Mouse (Mus musculus) CD4-positive, CD25-positive, alpha-beta regulatory T cell, adult 4 months (primary cell): ENCODE data around the gene Pigyl. TPM values are rescaled to one million over a fixed set of nuclear protein-coding genes. Genes with fewer than 3 reads are reported as not detected.
"Not testable (repeated sequence)": the region's sequence is repeated elsewhere in the genome, so short reads cannot be mapped to it uniquely, and the experiment has no call there.

Source experiments
- ATAC-seq: one replicate; pipeline ENCODE4 v1.8.0; 2017
- polyA plus RNA-seq, 2 experiments: library from polyadenylated mRNA; unstranded; fragments of 100-300 nt; shearing (Covaris generic); gene quantifications; one replicate each; pipeline ENCODE4 v1.2.1; 2017

Gene Pigyl
- polyA plus RNA-seq, 2 experiments from 2014 or later, result 45.4 to 48.7 TPM

DNA sequence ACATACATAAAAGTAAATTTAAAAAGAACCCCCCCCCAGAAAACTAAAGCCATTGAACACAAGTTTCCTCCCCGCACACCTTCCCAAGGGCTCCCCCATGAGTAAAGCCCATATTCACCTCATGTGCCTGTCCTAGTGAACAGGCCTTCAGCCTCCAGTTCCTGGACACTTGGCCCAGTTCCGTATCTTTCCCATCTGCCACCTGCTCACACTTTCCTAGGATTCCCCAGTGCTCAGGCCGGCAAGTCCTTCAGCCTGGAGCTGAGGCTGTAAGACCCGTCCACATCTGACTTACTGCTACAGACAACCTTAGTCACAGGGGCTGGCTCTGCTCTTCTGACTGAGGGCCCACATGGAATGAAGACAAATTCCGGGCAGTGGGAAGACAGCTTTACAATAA lies 16.9 kb upstream of the Pigyl start:
- no peak for ATAC-seq

DNA sequence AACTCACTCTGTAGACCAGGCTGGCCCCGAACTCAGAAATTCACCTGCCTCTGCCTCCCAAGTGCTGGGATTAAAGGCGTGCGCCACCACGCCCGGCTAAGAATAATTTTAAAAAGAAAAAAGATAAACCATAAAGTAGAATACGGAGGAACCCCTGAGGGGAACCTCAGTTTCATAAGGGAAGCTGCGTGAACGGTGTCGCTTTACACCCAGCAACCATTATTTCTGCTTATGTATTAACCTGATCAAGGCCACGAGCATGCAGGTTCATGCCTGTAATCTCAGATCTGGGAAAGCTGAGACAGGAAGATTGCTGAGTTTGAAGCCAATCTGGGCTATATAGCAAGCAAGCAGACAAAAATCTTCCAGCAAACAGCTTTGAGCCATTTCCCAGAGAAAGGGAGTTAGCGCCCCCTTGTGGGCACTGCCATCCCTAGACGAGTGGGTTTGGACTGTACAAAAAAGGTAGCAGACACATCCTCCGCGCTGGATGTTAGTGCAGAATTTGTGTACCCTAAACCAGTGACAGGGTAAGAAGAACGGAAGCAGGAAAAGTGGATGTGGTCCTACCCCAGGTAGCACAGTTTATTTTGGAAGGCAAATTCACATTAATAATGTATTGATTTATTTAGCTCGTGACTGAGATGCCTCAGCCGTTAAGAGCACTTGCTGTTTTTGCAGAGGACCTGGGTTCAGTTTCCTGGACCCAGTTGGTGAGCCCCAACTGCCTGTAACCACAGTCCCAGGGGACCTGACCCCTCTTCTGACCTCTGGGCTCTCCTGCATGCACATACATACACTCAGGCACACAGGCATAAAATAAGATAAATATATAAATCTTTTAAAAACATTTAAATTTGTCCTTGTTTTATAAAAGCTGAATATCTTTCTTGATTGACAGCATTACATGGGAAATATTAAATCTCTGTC lies 13.3 kb upstream of the Pigyl start:
- peak; percentile 93 for ATAC-seq

DNA sequence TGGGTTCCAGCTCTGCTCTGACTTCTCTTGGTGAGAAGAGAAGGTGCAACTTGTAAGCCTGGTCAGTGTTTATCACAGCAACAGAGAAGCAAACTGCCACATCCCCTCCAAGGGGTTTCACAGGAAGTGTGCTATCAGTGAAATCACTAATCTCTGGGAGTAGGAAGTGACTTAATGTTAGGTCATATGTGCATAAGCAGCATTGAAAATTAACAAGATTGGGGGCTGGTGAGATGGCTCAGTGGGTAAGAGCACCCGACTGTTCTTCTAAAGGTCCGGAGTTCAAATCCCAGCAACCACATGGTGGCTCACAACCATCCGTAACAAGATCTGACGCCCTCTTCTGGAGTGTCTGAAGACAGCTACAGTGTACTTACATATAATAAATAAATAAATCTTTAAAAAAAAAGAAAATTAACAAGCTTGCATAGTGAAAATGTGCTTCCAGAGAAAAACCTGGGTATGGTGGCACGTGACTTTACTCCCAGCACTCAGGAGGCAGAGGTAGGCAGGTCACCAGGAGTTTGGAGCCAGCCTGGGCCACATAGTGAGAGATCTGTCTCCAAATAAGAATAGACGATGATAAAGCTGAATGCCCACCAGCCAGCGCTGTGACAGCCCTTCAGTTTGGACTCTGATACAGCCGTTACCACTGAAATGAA lies 12.2 kb upstream of the Pigyl start:
- ATAC-seq, result no peak

DNA sequence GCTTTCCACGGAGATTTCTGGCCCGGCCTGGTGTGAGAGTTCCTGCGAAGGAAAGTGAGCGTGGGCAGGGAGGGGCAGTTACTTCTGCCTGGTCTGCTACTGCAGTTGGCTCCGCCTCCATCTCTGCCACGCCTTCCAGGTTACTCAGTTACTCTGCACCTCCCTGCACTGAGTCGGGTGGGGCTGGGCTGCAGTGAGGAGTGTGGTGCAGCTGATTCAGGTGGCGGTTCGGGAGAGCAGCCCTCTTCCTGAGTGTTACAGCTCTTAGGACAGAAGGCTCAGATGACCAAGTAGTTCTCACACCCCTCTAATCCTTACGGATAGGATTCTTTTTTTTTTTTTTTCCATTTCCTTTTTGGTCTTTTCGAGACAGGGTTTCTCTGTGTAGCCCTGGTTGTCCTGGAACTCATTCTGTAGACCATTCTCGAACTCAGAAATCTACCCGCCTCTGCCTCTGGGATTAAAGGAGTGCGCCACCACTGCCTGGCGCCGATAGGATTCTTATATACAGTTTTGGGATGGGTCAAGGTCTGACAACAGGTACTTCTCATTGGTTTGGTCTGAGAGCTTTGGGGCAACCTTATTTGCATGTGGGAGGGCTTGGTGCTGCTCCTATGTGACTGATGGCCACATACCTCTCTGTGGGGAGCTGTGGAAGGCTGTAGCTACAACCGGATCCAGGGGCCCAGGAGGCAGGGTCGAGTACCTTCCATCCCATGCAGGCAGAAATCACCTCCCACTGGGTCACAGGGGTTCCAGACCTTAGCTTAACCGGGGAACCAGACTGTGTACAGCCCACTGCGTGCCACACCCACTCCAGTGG lies 7.0 kb upstream of the Pigyl start:
- ATAC-seq, result no peak

DNA sequence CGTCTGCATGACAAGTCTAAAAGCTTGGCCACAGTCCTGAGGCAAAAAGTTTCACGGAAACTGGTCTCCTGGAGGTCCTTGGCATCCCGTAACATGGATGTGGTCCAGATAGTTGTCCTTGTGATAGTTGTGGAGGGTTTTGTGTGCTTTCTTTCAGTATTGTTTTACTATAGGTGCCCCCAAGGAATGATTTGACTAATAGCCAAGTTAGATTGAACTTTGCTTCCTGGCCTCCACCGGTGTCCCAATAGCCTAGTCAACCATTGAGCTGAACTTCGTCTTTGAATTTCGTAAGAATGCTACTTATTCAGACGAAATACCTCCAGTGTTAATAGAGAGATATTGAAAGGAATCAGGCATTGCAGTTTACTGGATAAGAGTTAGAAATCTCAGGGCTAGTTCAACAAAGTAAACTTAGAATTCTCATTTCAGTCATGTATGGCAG lies 6.4 kb upstream of the Pigyl start:
- ATAC-seq, result not testable (repeated sequence)

DNA sequence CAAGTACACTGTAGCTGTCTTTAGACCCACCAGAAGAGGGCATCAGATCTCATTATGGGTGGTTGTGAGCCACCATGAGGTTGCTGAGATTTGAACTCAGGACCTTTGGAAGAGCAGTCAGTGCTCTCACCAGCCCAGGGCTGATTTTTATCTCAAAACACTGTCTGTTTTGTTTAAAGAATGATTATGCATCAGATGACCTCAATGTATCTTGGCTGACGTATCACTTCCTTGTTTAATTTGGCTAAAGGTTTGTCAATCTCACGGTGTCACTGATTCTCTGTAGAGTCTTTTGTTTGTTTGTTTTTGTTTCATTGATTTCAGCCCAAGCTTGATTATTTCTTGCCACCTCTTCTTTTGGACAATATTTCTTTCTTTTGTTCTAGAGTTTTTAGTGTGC lies 5.7 kb upstream of the Pigyl start:
- ATAC-seq, result no peak

DNA sequence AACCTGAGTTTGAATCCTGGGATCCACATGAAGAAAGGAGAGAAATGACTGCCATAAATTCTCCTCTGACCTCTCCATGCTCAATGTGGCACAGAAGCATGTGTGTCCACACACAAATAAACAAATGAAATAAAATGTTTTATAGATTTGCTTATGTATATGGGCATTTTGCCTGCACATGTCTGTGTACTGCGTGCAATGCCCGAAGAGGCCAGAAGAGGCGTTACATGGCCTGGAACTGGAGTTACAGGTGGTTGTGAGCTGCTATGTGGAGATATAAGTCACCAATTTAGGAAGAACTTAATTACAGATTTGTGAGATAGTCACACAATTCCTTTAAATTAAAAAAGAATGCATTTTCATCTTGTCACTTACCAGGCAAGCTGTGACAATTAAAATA lies 2.8 kb upstream of the Pigyl start:
- no peak for ATAC-seq

DNA sequence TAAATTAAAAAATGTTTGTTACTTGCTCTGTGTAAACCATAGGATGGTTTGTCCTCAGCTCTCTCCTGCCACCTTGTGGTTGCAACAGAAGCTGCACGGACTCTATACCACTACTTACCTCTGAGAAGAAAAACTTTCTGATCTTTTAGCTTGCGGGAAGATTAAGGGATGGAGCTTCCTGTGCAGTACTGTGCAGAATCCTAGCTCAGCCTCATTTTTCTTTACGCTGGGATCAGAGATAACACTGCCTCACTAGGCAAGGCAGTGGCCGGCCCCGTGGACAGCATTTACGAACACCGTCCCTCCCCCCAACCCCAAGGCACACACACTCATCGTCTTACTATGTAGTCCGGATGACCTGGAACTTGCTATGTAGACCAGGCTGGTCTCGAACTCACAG lies 1.0 kb upstream of the Pigyl start:
- peak; percentile 59 for ATAC-seq

DNA sequence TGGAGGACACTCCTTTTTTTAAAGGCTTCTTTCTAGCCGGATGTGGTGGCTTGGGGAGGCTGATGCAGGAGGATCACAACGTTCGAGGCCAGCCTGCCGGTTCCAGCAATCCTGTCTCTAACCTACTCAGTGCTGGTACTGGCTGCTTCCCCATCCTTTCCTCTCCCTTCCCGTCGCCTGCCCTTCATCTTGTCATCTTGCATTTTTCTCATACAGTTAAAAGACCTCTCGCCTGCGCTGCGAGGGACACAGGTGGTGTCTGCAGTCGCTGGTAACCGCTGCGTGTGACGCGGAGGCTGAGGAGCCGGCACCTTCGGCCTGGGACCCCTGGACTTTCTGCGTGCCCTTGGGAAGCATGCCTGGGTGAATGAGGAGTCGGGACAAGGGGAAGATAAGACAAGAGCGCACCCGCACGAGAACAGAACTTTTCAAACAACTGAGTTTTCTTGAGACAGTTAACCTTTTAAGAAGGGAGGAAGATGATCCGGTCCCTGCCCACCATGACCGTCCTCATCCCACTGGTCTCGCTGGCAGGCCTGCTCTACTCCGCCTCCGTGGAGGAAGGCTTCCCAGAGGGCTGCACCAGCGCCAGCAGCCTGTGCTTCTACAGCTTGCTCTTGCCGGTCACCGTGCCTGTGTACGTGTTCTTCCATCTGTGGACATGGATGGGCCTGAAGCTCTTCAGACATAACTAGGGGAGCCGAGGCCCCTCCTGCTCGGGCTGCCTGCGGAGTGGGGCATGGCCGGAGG lies 1.0 kb downstream of the Pigyl start:
- no peak for ATAC-seq

DNA sequence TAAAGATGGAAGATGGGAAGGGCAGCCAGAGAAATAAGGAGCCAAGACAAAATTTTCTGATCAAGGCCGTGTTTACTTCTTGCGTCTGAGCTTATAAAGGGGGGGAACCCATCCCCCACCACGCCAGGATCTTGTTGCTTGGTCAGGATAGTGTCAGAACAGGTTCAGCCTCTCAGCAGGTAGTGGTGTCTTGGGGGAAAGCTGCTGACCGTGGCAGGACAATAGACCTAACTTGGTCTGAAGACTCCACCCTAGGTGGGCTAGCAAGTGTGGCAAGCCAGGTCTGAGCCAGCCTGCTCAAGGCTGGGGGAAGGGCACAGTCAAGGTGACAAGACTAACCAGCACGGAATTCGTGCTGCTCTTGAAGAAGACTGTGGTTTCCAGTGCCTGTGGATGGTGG lies 4.7 kb downstream of the Pigyl start:
- ATAC-seq, result no peak

DNA sequence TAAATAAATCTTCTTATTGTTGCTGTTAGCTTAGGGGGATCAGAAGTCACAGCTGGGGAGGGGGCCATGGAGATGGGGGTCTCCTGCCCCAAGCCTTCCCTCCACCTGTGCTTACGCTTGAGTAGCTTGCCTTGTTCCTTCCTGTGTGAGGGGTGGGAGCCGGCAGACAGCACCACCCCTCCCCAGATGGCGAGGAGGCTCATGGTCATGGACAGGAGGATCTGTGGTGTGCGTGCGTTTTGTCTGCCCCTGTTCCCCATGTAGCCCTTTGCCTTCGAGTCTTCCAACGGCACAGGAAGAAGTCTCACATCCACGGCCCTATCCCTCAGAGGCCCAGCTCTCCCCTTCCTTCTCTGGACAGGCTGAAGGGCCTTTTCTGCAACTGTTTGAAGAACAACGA lies 5.7 kb downstream of the Pigyl start:
- no peak for ATAC-seq

DNA sequence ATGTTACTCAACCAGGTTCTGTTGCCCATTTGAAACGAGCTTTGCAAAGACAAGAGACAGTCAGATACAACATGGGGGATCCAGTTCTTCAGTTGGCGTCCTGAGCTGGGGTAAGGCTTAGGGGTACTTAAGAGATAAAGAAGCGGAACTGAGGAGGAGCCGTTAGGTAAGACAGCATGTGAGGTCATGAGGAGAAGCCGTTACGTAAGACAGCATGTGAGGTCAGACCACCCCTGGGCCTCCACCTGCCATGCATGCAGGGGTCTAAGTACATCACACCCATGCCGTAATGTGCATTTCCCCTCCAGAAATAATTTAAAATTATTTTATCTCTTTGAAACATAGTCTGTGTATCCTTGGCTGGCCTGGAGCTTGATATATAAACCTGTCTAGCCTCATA lies 6.3 kb downstream of the Pigyl start:
- no peak for ATAC-seq

DNA sequence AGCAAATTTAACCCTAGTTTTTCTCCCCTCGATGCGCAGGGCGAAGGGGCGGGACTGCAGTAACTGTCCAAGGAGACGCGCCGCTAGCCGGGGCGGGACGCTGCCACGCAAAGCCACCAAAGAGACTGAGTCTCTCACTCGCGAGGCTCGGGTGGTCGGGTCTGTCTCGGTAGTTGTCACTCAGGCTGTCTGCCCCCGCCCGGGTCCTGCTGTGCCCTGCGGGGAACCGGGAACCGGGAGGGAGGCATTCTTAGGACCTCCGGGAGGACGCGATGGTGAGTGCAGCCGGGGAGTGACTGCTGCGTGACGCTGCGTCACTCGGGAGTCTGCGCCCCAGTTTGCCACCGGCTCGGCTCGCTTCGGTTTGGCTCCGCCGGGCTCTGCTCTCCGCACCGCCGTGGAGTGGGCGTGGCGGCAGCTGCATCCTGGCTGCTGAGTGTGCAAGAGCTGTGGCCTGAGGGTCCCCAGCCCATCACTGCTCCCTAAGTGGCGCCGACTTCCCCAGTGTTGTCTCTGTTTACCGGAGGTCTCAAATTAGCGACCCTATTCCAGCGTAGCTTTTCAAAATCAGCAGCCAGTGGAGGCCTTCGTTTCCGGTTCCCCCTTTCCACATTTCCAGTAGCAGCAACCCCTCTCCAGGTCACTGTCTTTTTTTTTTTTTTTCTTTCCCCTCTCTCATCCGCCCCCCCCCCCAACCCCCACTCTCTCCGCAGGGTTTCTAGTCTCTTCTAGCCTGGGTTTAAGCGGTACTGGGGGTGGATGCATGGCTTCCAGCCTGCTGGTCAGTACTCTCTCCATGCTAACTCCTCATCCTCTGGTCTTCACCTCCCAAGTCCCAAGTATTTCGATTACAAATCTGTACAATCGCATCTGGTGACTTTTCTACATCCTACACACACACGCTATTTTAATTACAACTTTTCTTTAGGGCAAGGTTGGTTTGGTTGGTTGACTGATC lies 8.3 kb downstream of the Pigyl start:
- peak; percentile 88 for ATAC-seq

DNA sequence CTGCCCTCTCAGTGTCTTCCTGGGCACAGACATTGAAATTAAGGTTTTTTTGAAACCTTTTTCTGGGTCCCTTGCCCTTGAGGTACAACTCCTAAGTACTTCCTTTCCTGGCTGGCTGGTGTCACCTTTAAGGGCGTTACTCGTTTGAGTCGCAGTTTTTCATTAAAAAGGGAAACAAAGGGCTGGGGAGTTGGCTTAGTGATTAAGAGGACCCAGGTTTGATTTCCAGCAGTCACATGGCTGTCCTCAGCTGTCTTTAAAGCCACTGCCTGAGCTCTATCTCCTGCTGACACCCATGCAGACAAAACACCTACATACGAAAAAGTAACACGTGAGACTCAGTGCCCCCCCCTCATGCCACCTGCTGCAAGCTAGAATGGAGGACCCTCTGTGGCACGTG lies 9.3 kb downstream of the Pigyl start:
- ATAC-seq, result no peak

DNA sequence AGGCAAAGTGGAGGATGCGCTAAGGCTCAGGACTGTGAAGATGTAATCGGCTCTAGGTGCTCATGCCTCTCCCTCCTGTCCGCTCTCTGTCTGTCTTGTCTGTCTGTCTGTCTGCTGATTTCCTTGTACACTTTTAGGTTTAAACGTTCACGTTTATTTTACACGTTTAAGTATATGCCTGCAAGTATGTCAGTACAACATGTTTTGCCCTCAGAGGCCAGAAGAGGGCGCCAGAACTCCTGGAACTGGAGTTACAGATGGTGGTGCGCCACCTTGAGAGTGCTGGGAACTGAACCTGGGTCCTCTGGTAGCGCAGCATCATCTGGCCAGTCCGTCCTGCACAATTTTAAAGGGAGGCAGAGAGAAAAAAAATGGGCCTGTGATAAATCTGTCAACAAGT lies 10.0 kb downstream of the Pigyl start:
- ATAC-seq, result no peak

DNA sequence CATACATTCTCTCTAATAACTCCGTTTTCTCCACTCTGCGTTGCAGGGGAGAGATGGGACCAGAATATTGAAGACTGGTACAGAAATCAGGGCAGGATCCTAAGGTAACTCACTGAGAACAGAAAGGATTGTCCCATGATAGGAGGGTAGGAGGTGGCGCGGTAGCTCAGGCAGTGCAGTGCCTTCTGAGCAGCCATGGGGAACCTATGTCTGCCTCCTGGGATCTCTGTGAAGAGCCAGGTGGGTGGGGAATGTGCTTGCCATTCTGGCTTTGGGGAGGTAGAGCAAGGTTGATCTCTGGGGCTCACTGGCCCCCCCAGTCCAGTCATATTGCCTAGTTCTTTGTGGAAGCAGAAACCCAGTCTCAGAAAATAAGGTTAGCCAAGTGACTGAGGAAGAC lies 11.1 kb downstream of the Pigyl start:
- no peak for ATAC-seq

DNA sequence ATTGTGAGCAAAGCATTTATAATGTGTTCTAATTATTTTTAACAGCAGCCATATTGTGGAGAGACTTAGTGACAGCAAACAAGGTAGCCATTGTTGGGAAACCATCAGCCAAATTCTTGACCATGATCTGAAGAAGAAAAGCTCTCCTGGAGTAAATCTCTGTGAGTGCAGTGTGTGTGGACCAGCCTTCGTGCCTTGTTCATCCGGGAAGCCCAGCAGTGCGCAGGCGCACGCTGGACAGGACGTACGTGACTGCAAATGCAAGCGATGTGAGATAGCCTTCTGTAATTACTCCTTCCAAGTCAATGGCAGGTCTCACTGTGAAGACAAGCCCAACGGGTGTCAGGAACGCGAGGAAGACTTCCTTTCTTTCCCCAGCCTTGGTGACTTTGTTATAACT lies 12.7 kb downstream of the Pigyl start:
- ATAC-seq, result no peak

DNA sequence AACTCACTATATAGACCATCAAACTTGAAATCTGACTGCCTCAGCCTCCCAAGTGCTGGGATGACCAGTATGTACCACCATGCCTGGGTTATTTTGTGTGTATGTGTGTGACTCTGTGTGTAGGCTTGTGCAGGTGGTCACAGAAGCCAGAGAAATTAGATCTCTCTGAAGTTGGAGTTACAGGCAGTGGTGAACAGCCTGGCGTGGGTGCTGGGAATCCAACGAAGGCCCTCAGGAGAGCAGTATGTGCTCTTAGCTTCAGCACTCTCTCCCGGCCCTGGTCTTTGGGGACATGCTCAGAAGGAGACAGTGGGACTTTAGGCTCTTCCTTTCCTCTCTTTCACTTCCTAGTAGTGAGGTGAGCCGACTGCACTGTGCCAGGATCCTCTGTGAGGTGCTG lies 15.7 kb downstream of the Pigyl start:
- ATAC-seq, result no peak

DNA sequence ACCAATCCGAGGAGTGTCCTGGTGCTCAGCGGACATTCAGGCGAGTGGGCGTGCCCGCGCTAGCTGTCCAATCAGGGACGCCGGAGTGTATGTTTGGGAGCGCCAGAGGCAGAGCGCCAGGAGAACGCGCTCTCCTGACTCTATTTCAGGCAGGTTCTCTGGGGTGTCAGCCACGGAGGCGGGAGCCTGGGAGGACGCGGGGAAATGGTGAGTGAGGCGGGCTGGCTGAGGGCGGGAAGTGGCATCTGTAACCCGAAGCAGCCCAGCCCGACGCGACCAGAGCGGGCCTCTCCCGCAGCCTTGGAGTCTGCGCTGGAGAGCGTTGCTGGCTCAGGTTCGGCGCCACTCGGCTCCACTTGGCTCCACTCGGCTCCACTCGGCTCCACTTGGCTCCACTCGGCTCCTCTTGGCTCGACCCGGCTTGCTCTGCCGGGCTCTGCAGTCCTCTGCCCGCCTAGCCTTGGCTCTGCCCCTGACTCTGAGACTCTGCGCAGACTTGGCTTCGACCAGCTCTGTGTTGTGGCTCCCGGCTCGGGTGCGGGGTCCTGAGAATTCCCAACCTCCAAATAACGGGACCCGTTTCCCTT lies 31.5 kb downstream of the Pigyl start, which contains the start of gene Zfp872:
Gene Zfp872 (plus strand): TSS at position 66 of the 587 bp plus-strand sequence.
- no peak for ATAC-seq

DNA sequence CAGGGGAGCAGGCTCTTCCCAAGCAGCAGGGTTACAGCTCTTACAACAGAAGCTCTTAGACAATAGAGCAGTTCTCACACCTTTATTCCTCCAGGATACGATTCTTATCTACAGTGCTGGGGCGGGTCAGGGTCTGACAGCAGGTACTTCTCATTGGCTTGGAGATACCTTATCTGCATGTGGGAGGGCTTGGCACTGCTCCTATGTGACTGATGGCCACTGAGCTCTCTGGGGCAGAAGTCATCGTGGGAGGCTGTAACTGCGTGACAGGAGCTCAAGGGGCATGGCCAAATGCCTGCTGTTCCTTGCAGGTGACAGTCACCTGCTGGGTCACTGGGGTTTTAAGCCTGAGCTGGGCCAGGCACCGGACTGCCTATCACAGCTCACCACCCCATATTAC lies 39.8 kb downstream of the Pigyl start:
- ATAC-seq, result no peak
